Mouse (Mus musculus) testis, adult 2 months (tissue): ENCODE data around the gene Relb. TPM values are rescaled to one million over a fixed set of nuclear protein-coding genes. Genes with fewer than 3 reads are reported as not detected.

Experiments used
- H3K27ac ChIP-seq: fragments of 200-500 bp; 2 replicates; pipeline ENCODE4 v1.5.1; 2012; ENCODE audit warnings: low read depth, low read length; ENCODE audit not compliant: control insufficient read depth, insufficient read depth
- H3K27me3 ChIP-seq: fragments of 200-500 bp; 2 replicates; pipeline ENCODE4 v1.6.1; 2012; ENCODE audit warnings: mild to moderate bottlenecking, low read length, moderate library complexity; ENCODE audit not compliant: control insufficient read depth, insufficient read depth
- H3K36me3 ChIP-seq: fragments of 200-500 bp; 2 replicates; pipeline ENCODE4 v1.6.1; 2012; ENCODE audit warnings: mild to moderate bottlenecking, low read length; ENCODE audit not compliant: control insufficient read depth, insufficient read depth
- H3K4me1 ChIP-seq: fragments of 200-500 bp; 2 replicates; pipeline ENCODE4 v1.6.1; 2012; ENCODE audit warnings: low read length; ENCODE audit not compliant: control insufficient read depth, insufficient read depth
- H3K4me3 ChIP-seq: fragments of 200-500 bp; 2 replicates; pipeline ENCODE4 v1.5.1; 2012; ENCODE audit warnings: low read depth, mild to moderate bottlenecking, low read length, moderate library complexity, mixed read lengths; ENCODE audit not compliant: control insufficient read depth
- CTCF ChIP-seq: fragments of 200-500 bp; IDR thresholded peaks from 2 replicates; pipeline ENCODE4 v1.5.1; 2012; ENCODE audit warnings: low read depth, mild to moderate bottlenecking, inconsistent platforms, low read length, moderate library complexity; ENCODE audit not compliant: control insufficient read depth, insufficient read depth, insufficient replicate concordance
- POLR2A ChIP-seq: fragments of 200-500 bp; IDR thresholded peaks from 2 replicates; pipeline ENCODE4 v1.6.1; 2012; ENCODE audit warnings: low read depth, mild to moderate bottlenecking, inconsistent platforms, low read length, moderate library complexity; ENCODE audit not compliant: control insufficient read depth
- polyA plus RNA-seq: library from polyadenylated mRNA; depleted of rRNA; stranded (reverse); fragments of >200 nt; gene quantifications from 2 replicates; pipeline ENCODE4 v1.2.3, GENCODE M21; 2012

Relb gene
- polyA plus RNA-seq, 1 experiment = 4.1 TPM

- H3K4me1 ChIP-seq = peaks cover 4% of the 10 kb centered on the region
- no peaks in the 10 kb centered on the region for H3K27me3 ChIP-seq
- H3K27ac ChIP-seq = no peak overlapping the region
- H3K36me3 ChIP-seq = no peaks in the 10 kb centered on the region
- H3K4me3 ChIP-seq = no peak overlapping the region
- no peak for TF ChIP-seq CTCF
- no peak for TF ChIP-seq POLR2A
Measured at GRCm38 (mm10) chr7:19603055-19603454, 26.2 kb downstream of the Relb start.

- no peak overlapping the region for H3K27ac ChIP-seq
- no peaks in the 10 kb centered on the region for H3K36me3 ChIP-seq
- H3K27me3 ChIP-seq = no peaks in the 10 kb centered on the region
- TF ChIP-seq POLR2A (no peak), CTCF (no peak)
- peak overlapping the region; percentile 74 for H3K4me3 ChIP-seq
- peaks cover 4% of the 10 kb centered on the region for H3K4me1 ChIP-seq
Measured at GRCm38 (mm10) chr7:19600562-19600961, 28.7 kb downstream of the Relb start.

- no peaks in the 10 kb centered on the region for H3K27me3 ChIP-seq
- TF ChIP-seq CTCF (no peak), POLR2A (no peak)
- no peak overlapping the region for H3K27ac ChIP-seq
- H3K4me1 ChIP-seq = no peaks in the 10 kb centered on the region
- peak overlapping the region; percentile 48 for H3K4me3 ChIP-seq
- no peaks in the 10 kb centered on the region; the same call in 1 of the 2 replicates for H3K36me3 ChIP-seq
Measured at GRCm38 (mm10) chr7:19593061-19593730, 36.0 kb downstream of the Relb start.

GRCm38 (mm10) chr7:19589917-19590316, 39.3 kb downstream of the Relb start:
- Histone ChIP-seq H3K36me3 (no peaks in the 10 kb centered on the region; the same call in 1 of the 2 replicates), H3K4me3 (no peak overlapping the region), H3K27me3 (no peaks in the 10 kb centered on the region), H3K4me1 (no peaks in the 10 kb centered on the region; the same call in 1 of the 2 replicates), H3K27ac (no peak overlapping the region)
- no peak for TF ChIP-seq POLR2A
- peak; percentile 69; the same call in 1 of the 2 replicates for TF ChIP-seq CTCF

- Histone ChIP-seq H3K36me3 (no peaks in the 10 kb centered on the region; the same call in none of the 2 replicates), H3K27ac (no peak overlapping the region), H3K4me3 (no peak overlapping the region), H3K4me1 (no peaks in the 10 kb centered on the region; the same call in 1 of the 2 replicates), H3K27me3 (no peaks in the 10 kb centered on the region)
- peak; percentile 39; the same call in 1 of the 2 replicates for TF ChIP-seq CTCF
- TF ChIP-seq POLR2A = no peak
Measured at GRCm38 (mm10) chr7:19589207-19589606, 40.0 kb downstream of the Relb start.

GRCm38 (mm10) chr7:19586269-19586668, 43.0 kb downstream of the Relb start:
- Histone ChIP-seq H3K36me3 (no peaks in the 10 kb centered on the region; the same call in none of the 2 replicates), H3K27me3 (no peaks in the 10 kb centered on the region), H3K27ac (no peak overlapping the region), H3K4me3 (peak overlapping the region; percentile 55), H3K4me1 (no peaks in the 10 kb centered on the region; the same call in 1 of the 2 replicates)
- TF ChIP-seq POLR2A = no peak
- no peak for TF ChIP-seq CTCF

- no peaks in the 10 kb centered on the region; the same call in 1 of the 2 replicates for H3K36me3 ChIP-seq
- no peak overlapping the region for H3K4me3 ChIP-seq
- TF ChIP-seq CTCF (no peak), POLR2A (no peak)
- peaks cover 15% of the 10 kb centered on the region for H3K4me1 ChIP-seq
- no peaks in the 10 kb centered on the region for H3K27me3 ChIP-seq
- no peak overlapping the region for H3K27ac ChIP-seq
Measured at GRCm38 (mm10) chr7:19580634-19581033, 48.6 kb downstream of the Relb start.
